Mouse (Mus musculus) midbrain, embryonic 13.5 days (tissue): Measurements from ENCODE around the gene Artn. TPM values are rescaled to one million over a fixed set of nuclear protein-coding genes. Genes with fewer than 3 reads are reported as not detected.
A peak's percentile ranks its signal among the peaks of the same experiment; 100 is the strongest.

Source experiments
- ATAC-seq: fragments of 200-750 bp; cut with Nextera tagmentation; 2 replicates; pipeline ENCODE4 v1.8.0; 2017; ENCODE audit warnings: mild to moderate bottlenecking, moderate TSS enrichment, moderate library complexity
- H3K27ac ChIP-seq: fragments of 300-500 bp; sonication (generic); 2 replicates; pipeline ENCODE4 v1.5.1; 2015; ENCODE audit warnings: inconsistent platforms, mild to moderate bottlenecking, moderate library complexity
- H3K27me3 ChIP-seq: fragments of 300-500 bp; sonication (generic); 2 replicates; pipeline ENCODE4 v1.6.1; 2015; ENCODE audit warnings: mild to moderate bottlenecking, inconsistent platforms
- H3K36me3 ChIP-seq: fragments of 300-500 bp; sonication (generic); 2 replicates; pipeline ENCODE4 v1.6.1; 2015; ENCODE audit warnings: mild to moderate bottlenecking, inconsistent platforms
- H3K4me1 ChIP-seq: fragments of 300-500 bp; sonication (generic); replicated peaks from 2 replicates; pipeline ENCODE4 v1.6.1; 2015; ENCODE audit warnings: inconsistent platforms
- H3K4me2 ChIP-seq: fragments of 300-500 bp; sonication (generic); replicated peaks from 2 replicates; pipeline ENCODE4 v1.6.1; 2015; ENCODE audit warnings: moderate library complexity, mild to moderate bottlenecking, inconsistent platforms
- H3K4me3 ChIP-seq: fragments of 300-500 bp; sonication (generic); replicated peaks from 2 replicates; pipeline ENCODE4 v1.5.1; 2015; ENCODE audit warnings: mild to moderate bottlenecking, inconsistent platforms
- H3K9ac ChIP-seq: fragments of 300-500 bp; sonication (generic); replicated peaks from 2 replicates; pipeline ENCODE4 v1.6.1; 2015; ENCODE audit warnings: mild to moderate bottlenecking, inconsistent platforms
- H3K9me3 ChIP-seq: fragments of 300-500 bp; sonication (generic); 2 replicates; pipeline ENCODE4 v1.6.1; 2016; ENCODE audit warnings: mild to moderate bottlenecking, inconsistent platforms
- WGBS: fragments of 180-500 bp; shearing (Covaris S2); methylation state at CpG from one replicate; pipeline ENCODE4 v1.1.7; 2015; 5-methylcytosine and 5-hydroxymethylcytosine counted together
- polyA plus RNA-seq: library from polyadenylated mRNA; unstranded; fragments of >200 nt; fragmentation: Nextera tagmentation; extraction: Ambion mirVana; gene quantifications from 2 replicates; pipeline ENCODE4 v1.2.1, GENCODE M21; 2015

Artn gene
- polyA plus RNA-seq, 1 experiment from 2014 or later, result 0.30 TPM

- peak; percentile 71; the same call in 1 of the 2 replicates for ATAC-seq
- Histone ChIP-seq H3K4me3 (no peak overlapping the region), H3K27me3 (no peaks in the 10 kb centered on the region), H3K4me2 (no peak overlapping the region), H3K9me3 (no peaks in the 10 kb centered on the region), H3K4me1 (peaks cover 13% of the 10 kb centered on the region), H3K36me3 (peaks cover 23% of the 10 kb centered on the region), H3K9ac (no peak overlapping the region), H3K27ac (peak overlapping the region; percentile 27)
- 50% methylated on average over 5 of the region's 5 CpGs for WGBS
Observed at GRCm38 (mm10) chr4:117943317-117943716, 13.8 kb upstream of the Artn start.

GRCm38 (mm10) chr4:117936964-117937363 lies 7.4 kb upstream of the Artn start:
- no peaks in the 10 kb centered on the region for H3K4me1 ChIP-seq
- no peak for ATAC-seq
- H3K27me3 ChIP-seq, result no peaks in the 10 kb centered on the region
- no peak overlapping the region for H3K4me2 ChIP-seq
- peaks cover 27% of the 10 kb centered on the region for H3K36me3 ChIP-seq
- WGBS, result 92% methylated on average over 5 of the region's 5 CpGs
- no peaks in the 10 kb centered on the region for H3K9me3 ChIP-seq
- no peak overlapping the region for H3K9ac ChIP-seq
- H3K4me3 ChIP-seq, result no peak overlapping the region
- no peak overlapping the region for H3K27ac ChIP-seq

GRCm38 (mm10) chr4:117934081-117934480 lies 4.5 kb upstream of the Artn start:
- Histone ChIP-seq H3K9ac (no peak overlapping the region), H3K4me2 (no peak overlapping the region), H3K36me3 (peaks cover 14% of the 10 kb centered on the region; the same call in 1 of the 2 replicates), H3K4me3 (no peak overlapping the region), H3K4me1 (peaks cover 9% of the 10 kb centered on the region), H3K27ac (no peak overlapping the region), H3K9me3 (no peaks in the 10 kb centered on the region), H3K27me3 (peaks cover 19% of the 10 kb centered on the region)
- no peak for ATAC-seq
- WGBS, result 88% methylated on average over 4 of the region's 4 CpGs

- H3K4me1 ChIP-seq, result peaks cover 16% of the 10 kb centered on the region
- H3K27me3 ChIP-seq, result peaks cover 27% of the 10 kb centered on the region
- no peaks in the 10 kb centered on the region for H3K9me3 ChIP-seq
- H3K9ac ChIP-seq, result no peak overlapping the region
- peaks cover 12% of the 10 kb centered on the region; the same call in 1 of the 2 replicates for H3K36me3 ChIP-seq
- no peak overlapping the region for H3K4me3 ChIP-seq
- no peak overlapping the region for H3K4me2 ChIP-seq
- ATAC-seq, result no peak
- 87% methylated on average over 5 of the region's 5 CpGs for WGBS
- no peak overlapping the region for H3K27ac ChIP-seq
Observed at GRCm38 (mm10) chr4:117933248-117933647, 3.7 kb upstream of the Artn start.

- peaks cover 70% of the 10 kb centered on the region for H3K27me3 ChIP-seq
- H3K4me3 ChIP-seq, result peak overlapping the region; percentile 30
- WGBS, result 1% methylated on average over 13 of the region's 13 CpGs
- no peaks in the 10 kb centered on the region for H3K9me3 ChIP-seq
- H3K9ac ChIP-seq, result no peak overlapping the region; the same call in 1 of the 2 replicates
- ATAC-seq, result peak; percentile 12
- no peak overlapping the region for H3K27ac ChIP-seq
- peaks cover 4% of the 10 kb centered on the region; the same call in 1 of the 2 replicates for H3K36me3 ChIP-seq
- H3K4me2 ChIP-seq, result peak overlapping the region; percentile 59
- peaks cover 35% of the 10 kb centered on the region for H3K4me1 ChIP-seq
Observed at GRCm38 (mm10) chr4:117928699-117929241, 793 bp downstream of the Artn start.

- Histone ChIP-seq H3K36me3 (peaks cover 4% of the 10 kb centered on the region; the same call in 1 of the 2 replicates), H3K4me2 (no peak overlapping the region), H3K9me3 (no peaks in the 10 kb centered on the region), H3K4me3 (no peak overlapping the region), H3K4me1 (peaks cover 35% of the 10 kb centered on the region), H3K27ac (no peak overlapping the region), H3K9ac (no peak overlapping the region), H3K27me3 (peaks cover 74% of the 10 kb centered on the region)
- peak; percentile 31 for ATAC-seq
- WGBS, result 10% methylated on average over 6 of the region's 6 CpGs
Observed at GRCm38 (mm10) chr4:117928234-117928633, 1.3 kb downstream of the Artn start.

GRCm38 (mm10) chr4:117926545-117927482 lies 2.7 kb downstream of the Artn start:
- WGBS, result 1% methylated on average over 71 of the region's 71 CpGs
- no peak overlapping the region for H3K27ac ChIP-seq
- H3K4me3 ChIP-seq, result peak overlapping the region; percentile 50
- H3K36me3 ChIP-seq, result no peaks in the 10 kb centered on the region
- peak overlapping the region; percentile 70 for H3K9ac ChIP-seq
- H3K27me3 ChIP-seq, result peaks cover 76% of the 10 kb centered on the region
- H3K4me2 ChIP-seq, result peak overlapping the region; percentile 88
- ATAC-seq, result peak; percentile 82
- H3K4me1 ChIP-seq, result peaks cover 35% of the 10 kb centered on the region
- no peaks in the 10 kb centered on the region for H3K9me3 ChIP-seq

- Histone ChIP-seq H3K36me3 (no peaks in the 10 kb centered on the region), H3K27me3 (peaks cover 68% of the 10 kb centered on the region), H3K9me3 (no peaks in the 10 kb centered on the region), H3K4me3 (no peak overlapping the region), H3K4me1 (peaks cover 35% of the 10 kb centered on the region), H3K9ac (no peak overlapping the region), H3K4me2 (no peak overlapping the region), H3K27ac (no peak overlapping the region)
- no peak for ATAC-seq
- WGBS, result 71% methylated on average over 5 of the region's 6 CpGs
Observed at GRCm38 (mm10) chr4:117924916-117925315, 4.6 kb downstream of the Artn start.

- Histone ChIP-seq H3K9ac (no peak overlapping the region), H3K4me1 (peaks cover 20% of the 10 kb centered on the region), H3K27ac (no peak overlapping the region), H3K9me3 (no peaks in the 10 kb centered on the region), H3K4me2 (no peak overlapping the region), H3K4me3 (no peak overlapping the region), H3K27me3 (peaks cover 54% of the 10 kb centered on the region), H3K36me3 (no peaks in the 10 kb centered on the region)
- ATAC-seq, result no peak
- WGBS, result 50% methylated on average over 2 of the region's 2 CpGs
Observed at GRCm38 (mm10) chr4:117923450-117923849, 6.1 kb downstream of the Artn start.

- Histone ChIP-seq H3K4me3 (no peak overlapping the region), H3K9me3 (no peaks in the 10 kb centered on the region), H3K36me3 (no peaks in the 10 kb centered on the region), H3K9ac (no peak overlapping the region), H3K27ac (no peak overlapping the region), H3K27me3 (peaks cover 33% of the 10 kb centered on the region), H3K4me1 (peaks cover 2% of the 10 kb centered on the region), H3K4me2 (no peak overlapping the region)
- no peak for ATAC-seq
- WGBS, result 93% methylated on average over 2 of the region's 2 CpGs
Observed at GRCm38 (mm10) chr4:117921358-117921757, 8.2 kb downstream of the Artn start.

GRCm38 (mm10) chr4:117918762-117919161 lies 10.8 kb downstream of the Artn start:
- 95% methylated on average over 5 of the region's 5 CpGs for WGBS
- ATAC-seq, result no peak

GRCm38 (mm10) chr4:117918261-117918660 lies 11.3 kb downstream of the Artn start:
- ATAC-seq, result no peak
- Histone ChIP-seq H3K9me3 (no peaks in the 10 kb centered on the region), H3K4me3 (no peak overlapping the region), H3K4me2 (no peak overlapping the region), H3K9ac (no peak overlapping the region), H3K36me3 (no peaks in the 10 kb centered on the region), H3K27ac (no peak overlapping the region), H3K4me1 (peaks cover 19% of the 10 kb centered on the region), H3K27me3 (0 out of 2 replicates have a peak, but pooled peaks cover 4% of the 10 kb centered on the region)
- 77% methylated on average over 3 of the region's 3 CpGs for WGBS

More at GRCm38 (mm10) chr4:117918762-117919161, 10.8 kb downstream of the Artn start:
- Histone ChIP-seq H3K9me3 (no peaks in the 10 kb centered on the region), H3K4me2 (no peak overlapping the region), H3K4me3 (no peak overlapping the region), H3K27me3 (peaks cover 8% of the 10 kb centered on the region; the same call in 1 of the 2 replicates), H3K27ac (no peak overlapping the region), H3K9ac (no peak overlapping the region), H3K4me1 (peaks cover 14% of the 10 kb centered on the region), H3K36me3 (no peaks in the 10 kb centered on the region)
